Mouse (Mus musculus) C2C12 (cell line): ENCODE results near the gene Fut4.

Experiments used
- CEBPB ChIP-seq: IDR thresholded peaks from one replicate; pipeline ENCODE4 v1.6.1; 2011; ENCODE audit warnings: low read depth, mild to moderate bottlenecking, control low read depth, moderate library complexity
- CTCF ChIP-seq: IDR thresholded peaks from one replicate; pipeline ENCODE4 v1.5.1; 2011; ENCODE audit not compliant: control insufficient read depth, insufficient read depth, insufficient read length
- FOSL1 ChIP-seq: IDR thresholded peaks from one replicate; pipeline ENCODE4 v1.8.0; 2011; ENCODE audit warnings: mild to moderate bottlenecking, low read length; ENCODE audit not compliant: poor library complexity, insufficient read depth, severe bottlenecking
- MAX ChIP-seq: IDR thresholded peaks from one replicate; pipeline ENCODE4 v1.6.1; 2011; ENCODE audit warnings: mild to moderate bottlenecking, control low read depth
- MYOD1 ChIP-seq: IDR thresholded peaks from one replicate; pipeline ENCODE4 v1.6.1; 2011; ENCODE audit warnings: low read depth; ENCODE audit not compliant: control insufficient read depth, insufficient read length
- MYOG ChIP-seq: IDR thresholded peaks from one replicate; pipeline ENCODE4 v1.6.1; 2011; ENCODE audit not compliant: control insufficient read depth, insufficient read length; ENCODE audit errors: extremely low read depth
- USF1 ChIP-seq: IDR thresholded peaks from one replicate; pipeline ENCODE4 v1.6.1; 2011; ENCODE audit warnings: low read depth, mild to moderate bottlenecking, control low read depth, moderate library complexity

DNA sequence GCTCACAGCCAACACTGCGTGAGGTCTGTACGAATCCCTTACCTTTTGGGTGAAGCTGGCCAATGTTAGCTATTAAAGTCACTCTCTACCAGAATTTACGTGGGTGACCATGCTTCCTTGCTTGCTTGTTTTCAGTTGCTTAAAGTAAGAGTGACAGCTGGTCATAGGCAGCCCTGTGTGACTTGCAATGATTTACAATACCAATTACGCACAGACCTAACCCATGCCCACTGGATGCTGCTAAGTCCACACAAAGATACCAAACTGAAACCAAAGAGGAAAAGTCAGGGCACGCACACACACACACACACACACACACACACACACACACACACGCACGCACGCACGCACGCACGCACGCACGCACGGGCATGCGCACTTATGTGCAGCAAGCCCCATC, 36.9 kb downstream of the Fut4 start:
- no peak for TF ChIP-seq CTCF
- no peak for TF ChIP-seq CEBPB
- no peak for TF ChIP-seq MYOD1
- TF ChIP-seq USF1, result no peak
- TF ChIP-seq MAX, result no peak
- TF ChIP-seq FOSL1, result no peak
- no peak for TF ChIP-seq MYOG
